Mouse (Mus musculus) layer of hippocampus, adult 2 months (tissue): ENCODE data around the gene Gm12248. TPM values are rescaled to one million over a fixed set of nuclear protein-coding genes. Genes with fewer than 3 reads are reported as not detected.
"Not testable (repeated sequence)": the region's sequence is repeated elsewhere in the genome, so short reads cannot be mapped to it uniquely, and the experiment has no call there.

Source experiments
- DNase-seq, 2 experiments: peaks; one replicate each; pipeline ENCODE4 v3.0.0; 2022; ENCODE audit warnings: low spot score in 2 of 2
- H3K27ac ChIP-seq: fragments of 200-600 bp; 2 replicates; pipeline ENCODE4 v1.8.1; 2022
- H3K4me3 ChIP-seq: fragments of 200-600 bp; 2 replicates; pipeline ENCODE4 v1.8.1; 2022; ENCODE audit warnings: mild to moderate bottlenecking
- CTCF ChIP-seq: fragments of 200-600 bp; conservative IDR thresholded peaks from 2 replicates; pipeline ENCODE4 v1.8.1; 2022; ENCODE audit warnings: antibody characterized with exemption, mild to moderate bottlenecking, moderate library complexity
- total RNA-seq, 2 experiments: library from RNA; stranded (reverse); gene quantifications; 2 replicates each; pipeline ENCODE4 v1.2.3; 2021

The Gm12248 gene
- total RNA-seq, 2 experiments from 2014 or later, result not detected

DNA sequence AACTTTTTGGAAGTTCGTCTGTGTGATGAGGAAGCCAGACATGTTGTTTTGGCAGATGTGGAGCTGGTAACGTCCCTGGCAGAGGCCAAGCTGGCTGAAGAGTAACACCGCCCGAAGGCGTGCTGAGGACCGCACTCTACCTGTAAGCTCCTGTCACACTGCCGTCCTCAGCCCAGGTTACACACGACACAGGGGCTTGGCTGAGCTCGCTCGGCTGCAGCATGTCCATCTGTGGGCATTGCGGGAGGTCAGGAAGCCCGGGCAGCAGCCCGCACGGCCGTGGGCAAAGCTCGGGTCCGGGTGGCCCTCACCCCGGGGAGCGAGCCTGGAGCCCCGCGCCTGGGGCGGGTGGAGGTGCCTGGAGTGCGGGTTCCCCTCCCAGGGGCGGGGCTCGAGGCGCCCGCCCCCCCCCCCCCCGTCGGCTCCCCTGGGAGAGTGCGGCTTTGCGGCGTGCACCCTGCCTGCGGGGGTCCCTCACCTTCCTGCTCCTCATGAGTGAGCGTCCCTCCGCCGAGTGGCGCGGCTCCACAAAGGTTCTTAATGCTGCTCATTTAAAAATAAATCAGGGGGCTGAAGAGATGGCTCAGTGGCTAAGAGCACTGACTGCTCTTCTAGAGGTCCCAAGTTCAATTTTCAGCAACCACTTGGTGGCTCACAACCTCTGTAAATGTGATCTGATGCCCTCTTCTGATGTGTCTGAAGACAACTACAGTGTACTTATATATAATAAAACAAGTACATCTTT is 4.9 kb upstream of the Gm12248 start:
- no peak for DNase-seq
- Histone ChIP-seq H3K4me3 (peak overlapping the region; percentile 50), H3K27ac (peak overlapping the region; percentile 28)
- TF ChIP-seq CTCF, result no peak

DNA sequence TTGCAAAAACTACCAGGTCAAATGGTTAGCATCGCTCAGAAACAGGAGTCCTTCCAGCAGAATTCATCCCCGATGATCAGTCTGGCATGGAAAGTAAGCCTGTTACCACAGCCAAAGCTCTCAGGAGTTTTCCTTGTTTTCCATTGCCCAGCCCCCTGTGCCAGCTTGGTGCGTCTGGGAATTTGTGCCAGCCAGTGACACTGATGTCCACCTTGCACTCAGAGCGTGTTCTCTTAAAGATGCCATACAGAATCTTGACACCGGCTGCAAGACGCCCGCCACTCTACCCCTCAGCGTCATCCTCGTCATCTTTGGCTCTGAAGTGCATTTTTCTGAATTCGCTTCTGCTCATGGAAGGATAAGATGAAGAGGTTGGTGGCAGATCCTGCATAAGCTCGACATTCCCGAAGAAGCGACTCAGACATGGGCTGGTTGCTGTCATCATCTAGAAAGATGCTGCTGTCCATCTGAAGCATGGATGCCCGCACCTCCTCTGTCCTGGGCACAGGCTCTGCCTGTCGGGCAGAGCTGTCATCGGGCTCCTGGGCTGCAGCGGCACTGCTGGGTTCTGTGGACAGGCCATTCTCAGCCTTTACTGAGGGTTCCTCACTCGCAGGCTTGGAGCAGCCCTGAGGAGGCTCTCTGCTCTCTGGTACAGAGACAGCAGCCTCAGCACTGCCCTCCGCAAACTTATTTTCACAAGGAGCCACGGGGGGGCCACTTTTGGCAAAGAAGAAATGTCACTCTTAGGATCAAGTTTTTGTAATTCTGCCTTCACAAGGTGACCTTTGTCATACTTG is 4.1 kb upstream of the Gm12248 start:
- no peak for TF ChIP-seq CTCF
- Histone ChIP-seq H3K4me3 (peak overlapping the region; percentile 50), H3K27ac (peak overlapping the region; percentile 28)
- DNase-seq, result no peak

DNA sequence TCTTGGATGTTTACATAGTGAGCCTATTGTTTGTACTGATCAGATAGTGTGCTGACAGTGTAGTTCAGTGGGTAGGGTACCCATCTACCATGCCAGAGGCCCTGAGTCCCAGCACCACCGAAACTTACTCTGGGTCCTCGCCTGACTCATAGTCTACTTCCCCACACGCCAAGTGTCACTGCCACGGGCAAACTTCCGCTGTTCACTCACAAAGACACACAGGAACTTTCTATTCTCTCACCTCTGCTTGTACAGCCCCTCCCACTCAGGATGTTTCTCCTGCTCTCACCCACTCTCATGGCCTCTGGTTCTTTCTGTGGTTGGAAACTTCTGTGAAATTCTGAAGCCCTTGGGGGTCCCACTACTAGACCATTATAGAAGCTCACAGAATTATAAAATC is 3.2 kb upstream of the Gm12248 start:
- no peak for TF ChIP-seq CTCF
- H3K27ac ChIP-seq, result no peak overlapping the region
- DNase-seq, result no peak
- H3K4me3 ChIP-seq, result no peak overlapping the region

DNA sequence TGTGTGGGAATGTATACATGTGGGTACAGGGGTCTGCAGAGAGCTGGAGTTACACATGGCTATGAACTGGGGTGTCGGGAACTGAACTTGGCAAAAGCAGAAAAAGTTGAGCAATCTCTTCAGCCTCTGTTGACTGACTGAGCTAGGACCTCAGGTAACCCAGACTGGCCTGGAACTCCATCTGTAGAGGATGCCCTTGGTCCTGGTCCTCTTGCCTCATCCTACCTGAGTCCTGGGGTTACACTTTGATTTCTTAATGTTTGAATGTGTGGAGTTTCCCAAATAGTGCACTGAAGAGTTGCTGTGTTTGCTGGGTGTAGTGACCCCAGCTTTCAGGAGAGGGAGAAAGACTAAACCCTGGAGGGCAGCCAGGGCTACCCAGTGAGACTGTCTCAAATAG is 2.6 kb upstream of the Gm12248 start:
- H3K4me3 ChIP-seq, result no peak overlapping the region
- no peak overlapping the region for H3K27ac ChIP-seq
- no peak for DNase-seq
- TF ChIP-seq CTCF, result no peak

DNA sequence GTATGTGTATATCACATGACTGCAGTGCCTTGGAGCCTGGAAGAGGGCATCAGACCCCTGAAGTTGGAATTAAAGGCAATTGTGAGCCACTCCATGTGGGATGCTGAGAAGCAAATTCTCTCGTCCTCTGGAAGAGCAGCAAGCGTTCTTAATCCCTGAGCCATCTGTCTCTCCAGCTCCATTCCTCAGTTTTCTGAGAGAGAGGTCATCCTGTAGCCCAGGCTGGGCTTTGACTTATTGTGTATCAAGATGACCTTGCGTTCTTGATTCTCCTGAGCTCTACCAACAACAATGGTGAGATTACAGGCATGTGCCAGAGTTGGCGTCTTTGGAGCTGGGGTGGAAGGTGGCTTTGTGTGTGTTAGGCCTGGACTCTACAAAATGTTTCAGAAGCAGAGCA is 1.8 kb upstream of the Gm12248 start:
- no peak for DNase-seq

DNA sequence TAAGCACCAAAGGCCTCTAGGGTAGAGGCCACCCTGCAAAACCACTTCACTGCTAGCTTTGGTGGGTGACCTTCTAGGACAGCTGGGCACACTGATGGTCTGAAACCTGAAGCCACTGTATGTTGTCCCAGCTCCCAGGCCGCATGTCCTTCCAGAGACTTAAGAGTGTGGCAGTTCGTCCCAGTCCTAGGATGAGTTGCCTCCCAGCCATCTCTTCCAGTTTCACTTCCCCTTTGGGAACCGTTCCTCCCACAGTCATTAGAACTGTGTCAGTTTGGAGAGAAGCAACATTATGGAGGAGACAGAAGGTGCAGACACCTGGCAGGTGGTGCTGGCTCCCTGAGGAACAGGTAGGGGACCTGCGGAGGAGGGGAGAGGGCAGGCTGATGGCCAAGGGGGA is 393 bp downstream of the Gm12248 start:
- DNase-seq, result no peak
- H3K27ac ChIP-seq, result no peak overlapping the region
- H3K4me3 ChIP-seq, result peak overlapping the region; percentile 23; the same call in 1 of the 2 replicates
- TF ChIP-seq CTCF, result no peak

More for the DNA sequence above, 1.8 kb upstream of the Gm12248 start:
- Histone ChIP-seq H3K4me3 (no peak overlapping the region), H3K27ac (no peak overlapping the region)
- no peak for TF ChIP-seq CTCF

DNA sequence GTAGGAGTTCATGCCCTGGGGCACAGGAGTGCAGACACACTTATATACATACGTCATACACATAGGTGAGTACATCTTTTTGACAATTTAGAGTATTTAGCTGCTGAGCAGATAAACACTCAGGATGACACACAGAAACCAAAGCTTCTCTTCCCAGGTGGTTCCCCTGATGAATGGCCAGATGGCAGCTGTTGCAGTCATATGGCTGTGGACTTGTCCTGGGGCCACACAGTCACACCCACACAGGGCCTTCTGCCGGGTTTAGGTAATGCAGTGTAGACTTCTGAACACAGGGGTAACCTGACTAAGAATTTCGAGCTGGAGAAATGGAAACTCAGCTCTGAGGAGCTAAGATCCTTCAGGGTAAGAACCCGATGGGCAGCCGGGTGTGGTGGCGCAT is 11.2 kb downstream of the Gm12248 start:
- no peak overlapping the region for H3K27ac ChIP-seq
- H3K4me3 ChIP-seq, result no peak overlapping the region
- TF ChIP-seq CTCF, result no peak
- DNase-seq, result no peak

DNA sequence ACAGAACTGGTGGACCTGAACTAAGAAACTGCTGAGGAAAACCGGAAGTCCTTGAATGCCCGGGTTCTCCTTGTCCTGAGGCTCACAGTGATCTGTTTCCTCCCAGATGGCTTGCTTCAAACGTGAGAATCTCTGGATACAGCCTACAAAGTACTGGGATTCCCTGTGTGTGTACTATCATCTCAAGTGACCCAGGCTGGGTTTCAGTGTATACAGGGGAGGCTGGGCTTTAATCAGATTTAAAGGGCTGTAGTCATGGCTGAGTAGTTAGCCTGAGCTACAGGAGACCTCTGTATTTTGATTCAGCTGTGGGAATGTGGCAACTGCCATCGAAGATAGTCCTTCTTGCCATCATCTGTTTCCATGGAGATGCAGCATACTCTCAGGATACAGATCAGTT is 15.7 kb downstream of the Gm12248 start:
- DNase-seq, result no peak
- H3K4me3 ChIP-seq, result no peak overlapping the region
- H3K27ac ChIP-seq, result no peak overlapping the region
- TF ChIP-seq CTCF, result no peak

DNA sequence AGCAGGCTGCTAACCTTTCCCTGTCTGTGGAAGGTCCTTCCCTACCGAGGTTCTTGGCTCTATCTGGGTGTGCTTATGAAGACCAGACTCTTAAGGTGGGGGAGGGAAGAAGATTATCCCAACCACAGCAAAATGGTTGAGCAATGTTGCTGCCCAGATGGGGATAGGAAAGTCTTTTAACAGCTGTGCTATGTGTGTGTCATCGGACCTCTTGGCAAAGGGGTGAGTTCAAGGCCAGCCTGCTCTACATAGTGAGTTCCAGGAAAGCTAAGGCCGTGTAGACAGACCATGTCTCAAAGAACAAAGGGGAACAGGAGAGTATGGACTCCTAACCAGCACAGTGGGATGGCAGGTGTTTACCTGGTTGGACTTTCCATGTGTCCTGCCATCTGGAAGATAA is 20.0 kb downstream of the Gm12248 start:
- DNase-seq, result no peak
- no peak overlapping the region for H3K27ac ChIP-seq
- no peak for TF ChIP-seq CTCF
- H3K4me3 ChIP-seq, result no peak overlapping the region

DNA sequence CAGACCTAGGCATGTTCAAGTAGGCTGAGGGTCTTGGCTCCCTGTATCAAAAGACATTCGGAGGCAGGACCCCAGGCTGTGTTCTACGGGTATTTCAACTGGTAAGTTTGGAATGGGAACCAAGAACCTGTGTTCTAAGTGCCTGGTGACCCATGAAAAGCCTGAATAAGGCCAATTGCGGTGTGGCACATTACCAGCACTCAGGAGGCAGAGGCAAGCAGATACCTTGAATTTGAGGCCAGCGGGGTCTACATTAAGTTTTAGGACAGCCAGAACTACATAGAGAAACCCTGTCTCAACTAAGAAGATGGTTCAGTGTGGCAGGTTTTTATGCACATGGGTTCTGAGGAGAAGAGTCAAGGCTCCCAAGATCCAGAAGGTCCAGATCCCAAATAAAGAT is 27.9 kb downstream of the Gm12248 start:
- no peak for DNase-seq
- Histone ChIP-seq H3K27ac (no peak overlapping the region), H3K4me3 (no peak overlapping the region)
- TF ChIP-seq CTCF, result no peak

DNA sequence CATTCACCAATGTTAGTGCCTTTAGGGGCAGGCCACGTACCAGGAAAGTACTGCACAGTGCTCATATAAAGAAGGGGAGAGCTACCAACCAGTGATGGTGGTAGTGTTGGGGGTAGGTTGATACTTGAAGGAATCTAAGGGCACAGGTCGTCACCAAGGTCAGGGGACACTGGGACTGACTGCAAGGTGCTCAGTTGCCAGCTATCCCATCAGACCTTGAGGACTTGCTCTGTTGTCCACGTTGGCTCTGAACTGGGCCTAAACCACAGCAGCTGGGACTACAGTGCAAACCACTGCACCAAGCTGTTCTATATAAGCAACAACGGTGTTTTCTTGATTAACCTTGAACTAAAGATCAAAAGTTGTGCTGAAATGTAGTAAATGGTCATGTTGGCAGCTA is 30.3 kb downstream of the Gm12248 start:
- no peak for DNase-seq

DNA sequence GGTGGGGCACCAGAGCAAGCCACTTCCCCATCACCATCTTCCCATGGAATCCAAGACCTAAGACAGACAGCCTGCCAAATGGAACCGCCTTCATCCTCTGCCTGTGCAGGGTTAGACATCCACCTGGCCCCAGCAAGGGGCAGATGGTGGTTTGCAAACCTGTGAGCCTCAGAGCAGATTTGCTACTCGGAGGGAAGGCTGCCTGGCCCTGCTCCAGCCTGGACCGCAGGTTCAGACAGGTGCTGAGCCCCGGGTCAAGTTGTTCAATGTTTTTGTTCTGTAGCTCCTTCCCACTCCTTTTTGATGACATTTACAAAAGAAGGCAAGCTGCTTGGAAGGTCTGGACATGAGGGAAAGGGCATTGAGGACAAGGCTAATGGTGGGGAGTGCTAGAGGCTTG is 31.7 kb downstream of the Gm12248 start:
- H3K27ac ChIP-seq, DNase-seq, H3K4me3 ChIP-seq: not testable (repeated sequence)

More for the DNA sequence above, 30.3 kb downstream of the Gm12248 start:
- TF ChIP-seq CTCF, result no peak
- Histone ChIP-seq H3K4me3 (no peak overlapping the region), H3K27ac (no peak overlapping the region)

DNA sequence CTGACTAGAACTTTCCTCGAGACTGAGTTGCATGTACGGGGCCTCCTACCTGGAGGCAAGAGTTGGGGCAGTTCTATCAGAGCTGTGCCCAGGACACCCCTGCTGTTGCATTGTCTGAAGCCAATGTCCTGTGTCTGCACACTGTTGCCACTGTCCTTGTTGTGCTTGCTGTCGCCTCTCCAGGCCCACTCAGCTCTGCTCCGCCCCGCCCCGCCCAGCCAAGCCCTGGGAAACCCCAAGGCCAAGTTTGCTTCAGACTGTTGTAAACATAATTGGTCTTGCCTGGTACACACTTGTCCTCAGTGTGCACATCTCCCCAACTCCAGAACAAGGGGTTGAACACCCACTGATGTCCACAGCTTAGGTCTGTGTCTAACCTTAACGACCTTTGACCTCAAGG is 33.2 kb downstream of the Gm12248 start:
- H3K4me3 ChIP-seq, DNase-seq, H3K27ac ChIP-seq: not testable (repeated sequence)

DNA sequence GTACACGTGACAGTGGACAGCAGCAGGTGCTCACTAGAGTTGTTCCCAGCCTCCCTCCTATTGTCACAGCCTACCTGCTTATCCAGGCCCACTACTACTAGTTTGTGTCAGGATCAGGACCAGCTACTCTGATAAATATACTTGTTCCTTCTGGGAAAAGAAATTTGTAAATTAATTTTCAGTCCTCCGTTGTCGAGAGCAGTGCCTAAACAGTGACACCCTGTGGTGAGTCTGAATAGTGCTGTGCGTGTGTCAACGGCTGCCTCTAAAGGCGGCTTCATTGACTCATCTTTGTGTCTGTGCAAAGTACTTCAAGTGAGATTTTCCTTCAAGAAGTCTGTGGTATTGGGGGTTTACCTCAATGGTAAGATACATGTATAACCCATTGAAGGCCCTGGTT is 35.5 kb downstream of the Gm12248 start:
- Histone ChIP-seq H3K4me3 (no peak overlapping the region), H3K27ac (no peak overlapping the region)
- TF ChIP-seq CTCF, result peak; percentile 96
- peak; percentile 23 to 72 for DNase-seq
